Mouse (Mus musculus): ENCODE measurements around the gene Olfr644.

Gene Olfr644

GRCm38 (mm10) chr7:104071769-104072168 lies at the start of gene Olfr644:
Gene Olfr644, minus strand, starts transcription at chr7:104071869.
- DNase-seq (ENCODE audit: low read depth), result no peak

- no peak for DNase-seq (ENCODE audit: low read depth)
Observed at GRCm38 (mm10) chr7:104104757-104104972, 33.0 kb upstream of the Olfr644 start, which contains the start of gene Olfr646. Gene Olfr646, plus strand, starts transcription at chr7:104104873.

DNA sequence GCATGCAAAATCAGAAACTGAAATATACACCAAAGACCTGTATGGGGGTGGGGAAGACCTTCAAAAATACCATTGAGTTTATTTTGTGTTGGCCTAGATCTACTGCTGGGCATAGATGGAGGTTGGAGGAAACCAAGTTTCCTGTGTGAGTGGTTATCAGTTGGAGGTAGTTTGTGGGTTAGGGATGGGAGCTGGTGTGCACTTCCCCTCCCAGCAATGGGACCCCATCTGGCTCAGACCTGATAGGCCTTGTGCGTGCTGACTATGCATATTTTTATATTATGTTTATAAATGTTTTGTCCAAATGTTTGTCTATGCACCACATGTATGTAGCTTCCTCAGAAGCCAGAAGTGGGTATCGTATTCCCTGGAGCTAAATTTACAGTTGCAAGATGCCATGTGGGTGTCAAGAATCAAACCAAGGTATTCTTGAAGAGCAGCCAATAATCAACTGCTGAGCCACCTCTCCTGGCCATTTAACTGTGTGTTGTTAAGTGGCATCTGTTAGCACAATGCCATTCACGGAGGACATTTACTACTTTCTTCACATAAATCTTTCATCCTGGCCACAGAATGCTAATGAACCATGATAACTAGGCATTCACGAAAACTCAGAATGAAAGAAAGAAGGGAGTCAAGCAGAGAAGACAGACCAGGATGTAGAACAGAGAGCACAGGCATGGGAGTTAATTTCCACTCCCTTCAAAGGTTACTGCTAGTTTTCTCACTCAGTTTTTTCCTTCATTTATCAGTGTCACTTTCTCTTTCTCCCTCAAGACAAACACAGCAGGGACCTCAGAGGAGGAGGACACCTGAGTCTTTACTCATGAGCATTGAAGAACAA lies 32.5 kb upstream of the Olfr644 start:
- DNase-seq (ENCODE audit: low read depth), result no peak

GRCm38 (mm10) chr7:104085365-104085764 lies 13.7 kb upstream of the Olfr644 start, which contains the start of gene Olfr645:
Gene Olfr645, minus strand, starts transcription at chr7:104085465.
- no peak for DNase-seq (ENCODE audit: low read depth)

- DNase-seq (ENCODE audit: low read depth), result no peak
Observed at GRCm38 (mm10) chr7:104061345-104061744, 10.3 kb downstream of the Olfr644 start, which contains the start of gene 4930516K23Rik. Gene 4930516K23Rik, minus strand, starts transcription at chr7:104061445.

- DNase-seq (ENCODE audit: low read depth), result no peak
Observed at GRCm38 (mm10) chr7:104059215-104059614, 12.5 kb downstream of the Olfr644 start.

GRCm38 (mm10) chr7:104052566-104052965 lies 19.1 kb downstream of the Olfr644 start, which contains the start of gene Olfr642:
Gene Olfr642, minus strand, starts transcription at chr7:104052666.
- DNase-seq (ENCODE audit: low read depth), result no peak

- DNase-seq (ENCODE audit: low read depth), result no peak
Observed at GRCm38 (mm10) chr7:104050745-104051144, 20.9 kb downstream of the Olfr644 start.

GRCm38 (mm10) chr7:104035145-104035544 lies 36.5 kb downstream of the Olfr644 start, which contains the start of gene Olfr641:
Gene Olfr641, plus strand, starts transcription at chr7:104035445.
- DNase-seq (ENCODE audit: low read depth), result no peak

DNA sequence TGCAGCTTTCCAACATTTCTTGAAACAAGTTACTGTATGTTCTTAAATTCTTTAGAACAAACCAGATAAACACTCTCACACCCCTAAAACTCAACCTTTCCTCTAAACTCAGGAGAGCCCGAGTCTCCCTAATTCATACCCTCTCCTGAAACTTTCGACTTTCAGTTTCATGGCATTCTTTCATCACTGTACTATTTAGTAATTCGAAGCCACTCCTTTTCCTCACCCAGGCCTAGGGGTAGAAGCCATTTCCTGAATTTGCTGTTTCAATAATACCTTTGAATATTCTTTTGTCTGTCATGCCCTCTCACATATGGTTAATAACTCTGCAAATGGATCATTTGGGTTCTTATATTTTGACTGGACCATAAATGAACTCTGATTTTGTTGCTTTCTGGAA lies 44.7 kb downstream of the Olfr644 start:
- DNase-seq (ENCODE audit: low read depth), result no peak

GRCm38 (mm10) chr7:104025473-104025872 lies 46.2 kb downstream of the Olfr644 start, which contains the start of gene Olfr640:
Gene Olfr640, minus strand, starts transcription at chr7:104025573.
- no peak for DNase-seq (ENCODE audit: low read depth)

DNA sequence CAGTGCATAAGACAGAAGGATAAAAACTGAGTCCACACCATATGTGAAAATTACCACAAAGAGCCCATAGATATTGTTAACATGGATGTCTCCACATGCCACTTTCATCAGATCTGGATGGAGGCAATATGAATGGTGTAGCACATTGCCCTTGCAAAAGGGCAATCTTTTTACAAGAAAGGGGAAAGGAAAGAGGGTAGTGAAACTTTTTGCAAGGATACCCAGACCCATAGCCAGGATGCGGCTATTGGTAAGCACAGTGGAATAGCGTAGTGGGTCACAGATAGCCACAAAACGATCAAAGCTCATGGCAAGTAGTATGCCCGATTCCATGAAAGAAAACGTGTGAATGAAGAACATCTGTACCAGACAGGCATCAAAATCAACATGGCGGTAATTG lies 50.0 kb downstream of the Olfr644 start:
- DNase-seq (ENCODE audit: low read depth), result no peak

DNA sequence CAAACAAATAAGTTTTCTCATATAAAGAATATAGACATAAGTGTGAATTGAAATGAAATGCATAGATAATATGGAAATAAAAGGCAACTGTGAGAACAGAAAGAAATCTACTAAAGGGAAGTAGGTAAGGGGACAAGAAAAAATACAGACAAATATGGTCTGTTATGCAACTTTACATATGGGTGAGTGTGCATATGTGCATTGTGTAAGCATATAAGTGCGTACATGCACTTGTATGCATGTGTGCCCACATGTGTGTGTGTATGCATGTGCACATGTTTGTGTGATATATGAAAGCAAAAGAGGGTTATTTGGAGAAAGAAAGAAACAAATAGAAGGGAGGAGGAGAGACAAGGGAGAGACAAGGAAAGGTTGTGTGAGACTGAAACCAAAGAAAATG lies 52.7 kb downstream of the Olfr644 start:
- no peak for DNase-seq (ENCODE audit: low read depth)

DNA sequence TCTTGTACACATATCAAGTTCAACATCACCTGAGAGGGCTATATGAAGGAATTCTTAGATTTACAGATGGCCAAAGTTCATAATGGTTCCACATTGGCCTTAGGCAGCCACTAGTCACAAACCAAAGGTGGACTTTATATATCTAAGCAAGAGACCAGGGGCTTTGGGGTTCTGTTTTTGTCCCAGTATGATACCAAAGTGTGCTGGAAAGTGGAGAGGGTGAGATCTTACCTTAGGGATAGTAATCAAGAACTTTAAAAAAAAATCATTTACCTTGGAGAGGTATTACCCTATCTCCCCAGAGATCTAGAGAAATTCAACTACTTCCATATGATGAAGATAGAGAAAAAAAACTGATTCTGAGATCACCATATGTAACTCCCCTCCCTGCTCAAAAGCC lies 54.5 kb downstream of the Olfr644 start, which contains the start of gene Olfr639:
Olfr639 (minus strand) TSS at position 101 of the 400 bp plus-strand sequence.
- DNase-seq (ENCODE audit: low read depth), result no peak

All from fibroblast of lung, adult 2 months (primary cell).